Comparison of ENCODE assay signal across 27 mouse cellular contexts in genomic region chr12:16121787-16122186, GRCm38 (mm10).
A peak's percentile ranks its signal among the peaks of the same experiment; 100 is the strongest.
DNase-seq lines count a peak whose midpoint lies in the region; ATAC-seq and TF ChIP-seq lines count a peak whose summit lies in the region.
"Had no signal": no experiment of that assay in that cellular context is flagged by ENCODE, and none has a peak within 500 bp of the region (broad histone marks: within the 10 kb centered on the region; RNA-seq: fewer than 3 reads in every experiment).

No protein-coding gene starts in this region.

- no peak for TF ChIP-seq CTCF in CH12.LX (conservative IDR thresholded peaks at IDR 0.05 in 1 of 2, IDR thresholded peaks at IDR 0.05 in 1 of 2; ENCODE audit: low read depth in 2 of 2, low read length in 2 of 2)

- ATAC-seq in granulocyte monocyte progenitor cell, adult 5-6 weeks (replicated peaks; ENCODE audit: poor library complexity, severe bottlenecking) = peak; percentile 51
- ATAC-seq in megakaryocyte, adult 5-6 weeks (ENCODE audit: poor library complexity, severe bottlenecking) = 0 out of 2 replicates have a peak, but pooled peaks have one; percentile 28
- no peak for ATAC-seq in hindbrain, embryonic 12.5 days (ENCODE audit: low FRiP score)
- ATAC-seq: forebrain, embryonic 14.5 days; forebrain, postnatal 0 days; hindbrain, postnatal 0 days had no signal

- DNase-seq in 416B (ENCODE audit: low read depth) (peak; percentile 76), CH12.LX (ENCODE audit: extremely low read depth) (no peak)
- DNase-seq in left cerebral cortex, adult 9 months (ENCODE audit: low spot score in 2 of 2) = no peak
- DNase-seq in embryonic facial prominence, embryonic 10.5 days (ENCODE audit: low spot score) = no peak
- no peak for DNase-seq in spleen, adult 18-20 months
- DNase-seq: adrenal gland, adult 2 months; adrenal gland, postnatal 14 days; cerebellum, adult 11 months; cerebellum, adult 2 months; cerebellum, postnatal 10 days; cerebellum, postnatal 36 days; forebrain, postnatal 0 days; gastrocnemius, adult 2 months; gastrocnemius, postnatal 14 days; heart, adult 2 months had no signal

- H3K4me2 ChIP-seq in CH12.LX (ENCODE audit: insufficient read depth, low read depth, poor library complexity, severe bottlenecking) = 0 out of 2 replicates have a peak overlapping the region, but pooled peaks have one; percentile 15
- no peak overlapping the region for H3K4me2 ChIP-seq in hindbrain, embryonic 12.5 days (replicated peaks)
- H3K4me2 ChIP-seq: embryonic facial prominence, embryonic 12.5 days; embryonic facial prominence, embryonic 15.5 days; heart, embryonic 13.5 days; hindbrain, embryonic 14.5 days had no signal

- TF ChIP-seq EP300 in CH12.LX (IDR thresholded peaks at IDR 0.05; ENCODE audit: low read length) = no peak

- no peaks in the 10 kb centered on the region for H3K36me3 ChIP-seq in CH12.LX (replicated peaks in 1 of 2; ENCODE audit: control insufficient read depth in 1 of 2, insufficient read depth in 1 of 2, low read length in 1 of 2)
- H3K36me3 ChIP-seq in embryonic facial prominence, embryonic 10.5 days (replicated peaks) = no peaks in the 10 kb centered on the region
- no peaks in the 10 kb centered on the region for H3K36me3 ChIP-seq in hindbrain, embryonic 12.5 days
- H3K36me3 ChIP-seq: embryonic facial prominence, embryonic 12.5 days; embryonic facial prominence, embryonic 15.5 days; G1E; heart, embryonic 10.5 days; heart, embryonic 13.5 days; hindbrain, embryonic 10.5 days had no signal

- no peaks in the 10 kb centered on the region; a peak in 2 of 4 replicates for H3K4me1 ChIP-seq in CH12.LX (ENCODE audit: control insufficient read depth in 1 of 2, insufficient read depth in 2 of 2)
- H3K4me1 ChIP-seq in embryonic facial prominence, embryonic 10.5 days = no peaks in the 10 kb centered on the region
- H3K4me1 ChIP-seq in hindbrain, embryonic 12.5 days = no peaks in the 10 kb centered on the region
- H3K4me1 ChIP-seq: embryonic facial prominence, embryonic 12.5 days; embryonic facial prominence, embryonic 15.5 days; heart, embryonic 10.5 days; heart, embryonic 13.5 days; hindbrain, embryonic 10.5 days had no signal

- H3K79me2 ChIP-seq in CH12.LX (replicated peaks; ENCODE audit: control insufficient read depth, extremely low read depth, insufficient read depth, poor library complexity, severe bottlenecking) = no peaks in the 10 kb centered on the region

- TF ChIP-seq POLR2A in CH12.LX (IDR thresholded peaks at IDR 0.05; ENCODE audit: low read depth, low read length) = no peak

- no peak overlapping the region for H3K4me3 ChIP-seq in CH12.LX (replicated peaks in 1 of 3; ENCODE audit: low read depth in 2 of 3, low read length in 2 of 3, poor library complexity in 1 of 3)
- H3K4me3 ChIP-seq in embryonic facial prominence, embryonic 10.5 days = no peak overlapping the region
- H3K4me3 ChIP-seq in hindbrain, embryonic 12.5 days = no peak overlapping the region
- H3K4me3 ChIP-seq: embryonic facial prominence, embryonic 12.5 days; embryonic facial prominence, embryonic 15.5 days; gastrocnemius, adult 2 months; heart, adult 2 months; heart, embryonic 10.5 days; heart, embryonic 13.5 days; hindbrain, embryonic 10.5 days had no signal

- no peaks in the 10 kb centered on the region for H3K9me3 ChIP-seq in CH12.LX (replicated peaks; ENCODE audit: low read length)
- no peaks in the 10 kb centered on the region for H3K9me3 ChIP-seq in embryonic facial prominence, embryonic 10.5 days
- H3K9me3 ChIP-seq in hindbrain, embryonic 12.5 days (replicated peaks) = no peaks in the 10 kb centered on the region
- H3K9me3 ChIP-seq: embryonic facial prominence, embryonic 12.5 days; embryonic facial prominence, embryonic 15.5 days; heart, embryonic 10.5 days; heart, embryonic 13.5 days; hindbrain, embryonic 10.5 days had no signal

- H3K9ac ChIP-seq in CH12.LX (ENCODE audit: insufficient read depth, low read depth) = no peak overlapping the region
- H3K9ac ChIP-seq in hindbrain, embryonic 12.5 days = no peak overlapping the region
- H3K9ac ChIP-seq: embryonic facial prominence, embryonic 12.5 days; embryonic facial prominence, embryonic 15.5 days; forebrain, postnatal 0 days; heart, embryonic 13.5 days; hindbrain, embryonic 14.5 days had no signal

- TF ChIP-seq RAD21 in CH12.LX (IDR thresholded peaks at IDR 0.05; ENCODE audit: low read depth, low read length) = no peak

- WGBS in embryonic facial prominence, embryonic 10.5 days = 83% methylated on average over 6 of the region's 6 CpGs
- 80% methylated on average over 6 of the region's 6 CpGs for WGBS in hindbrain, embryonic 12.5 days

- H3K27me3 ChIP-seq in CH12.LX (replicated peaks) = no peaks in the 10 kb centered on the region
- H3K27me3 ChIP-seq in embryonic facial prominence, embryonic 10.5 days (replicated peaks; ENCODE audit: low read depth, poor library complexity, severe bottlenecking) = no peaks in the 10 kb centered on the region
- H3K27me3 ChIP-seq in hindbrain, embryonic 12.5 days = no peaks in the 10 kb centered on the region
- H3K27me3 ChIP-seq: embryonic facial prominence, embryonic 12.5 days; embryonic facial prominence, embryonic 15.5 days; heart, embryonic 13.5 days had no signal

- in situ Hi-C loops in CH12.LX (cut with MboI; ENCODE audit: low pct_ligation_motif_present, low pct_unique_long_range_greater_than_20kb, low sequenced_read_pairs) = no loop called here

- H3K27ac ChIP-seq in CH12.LX (ENCODE audit: insufficient read depth, low read depth) = no peak overlapping the region
- H3K27ac ChIP-seq in embryonic facial prominence, embryonic 10.5 days (replicated peaks) = no peak overlapping the region
- H3K27ac ChIP-seq in hindbrain, embryonic 12.5 days = no peak overlapping the region
- H3K27ac ChIP-seq: embryonic facial prominence, embryonic 12.5 days; embryonic facial prominence, embryonic 15.5 days; gastrocnemius, adult 2 months; heart, adult 2 months; heart, embryonic 10.5 days; heart, embryonic 13.5 days; hindbrain, embryonic 10.5 days; hindbrain, embryonic 14.5 days; hindbrain, postnatal 0 days had no signal

- dilution Hi-C loops in CH12.LX (cut with MboI; ENCODE audit: extremely low pct_ligation_motif_present, extremely low pct_unique_long_range_greater_than_20kb, low sequenced_read_pairs) = no loop called here

TF ChIP-seq in CH12.LX, 34 proteins besides CTCF, POLR2A, EP300 and RAD21:
- TF ChIP-seq GABPA (IDR thresholded peaks at IDR 0.05; ENCODE audit: insufficient replicate concordance, low read depth, low read length) (no peak), JUN (IDR thresholded peaks at IDR 0.05; ENCODE audit: insufficient read depth, low read depth, low read length) (no peak), RCOR1 (conservative IDR thresholded peaks at IDR 0.05; ENCODE audit: low read depth, low read length) (no peak), CHD2 (IDR thresholded peaks at IDR 0.05; ENCODE audit: low read length) (no peak), USF2 (conservative IDR thresholded peaks at IDR 0.05; ENCODE audit: low read depth, low read length) (no peak), MEF2A (IDR thresholded peaks at IDR 0.05; ENCODE audit: borderline replicate concordance, low read depth, low read length) (no peak), IRF4 (IDR thresholded peaks at IDR 0.05; ENCODE audit: low read depth, low read length) (no peak), ETS1 (conservative IDR thresholded peaks at IDR 0.05; ENCODE audit: low read depth, low read length) (no peak), PAX5 (IDR thresholded peaks at IDR 0.05; ENCODE audit: low read length) (no peak), HCFC1 (IDR thresholded peaks at IDR 0.05; ENCODE audit: low read depth, low read length) (no peak), TCF12 (IDR thresholded peaks at IDR 0.05; ENCODE audit: low read depth, low read length) (no peak), MAFK (IDR thresholded peaks at IDR 0.05; ENCODE audit: insufficient replicate concordance, low read length) (no peak), MXI1 (IDR thresholded peaks at IDR 0.05; ENCODE audit: low read depth, low read length) (no peak), ELF1 (IDR thresholded peaks at IDR 0.05; ENCODE audit: low read depth, low read length) (no peak), NELFE (IDR thresholded peaks at IDR 0.05; ENCODE audit: low read depth, low read length) (no peak), TBP (conservative IDR thresholded peaks at IDR 0.05; ENCODE audit: low read depth, low read length) (no peak), MYC (IDR thresholded peaks at IDR 0.05; ENCODE audit: low read depth, low read length) (no peak)
